ENCODE assay signal across 1 mouse cellular context in the genomic region with DNA sequence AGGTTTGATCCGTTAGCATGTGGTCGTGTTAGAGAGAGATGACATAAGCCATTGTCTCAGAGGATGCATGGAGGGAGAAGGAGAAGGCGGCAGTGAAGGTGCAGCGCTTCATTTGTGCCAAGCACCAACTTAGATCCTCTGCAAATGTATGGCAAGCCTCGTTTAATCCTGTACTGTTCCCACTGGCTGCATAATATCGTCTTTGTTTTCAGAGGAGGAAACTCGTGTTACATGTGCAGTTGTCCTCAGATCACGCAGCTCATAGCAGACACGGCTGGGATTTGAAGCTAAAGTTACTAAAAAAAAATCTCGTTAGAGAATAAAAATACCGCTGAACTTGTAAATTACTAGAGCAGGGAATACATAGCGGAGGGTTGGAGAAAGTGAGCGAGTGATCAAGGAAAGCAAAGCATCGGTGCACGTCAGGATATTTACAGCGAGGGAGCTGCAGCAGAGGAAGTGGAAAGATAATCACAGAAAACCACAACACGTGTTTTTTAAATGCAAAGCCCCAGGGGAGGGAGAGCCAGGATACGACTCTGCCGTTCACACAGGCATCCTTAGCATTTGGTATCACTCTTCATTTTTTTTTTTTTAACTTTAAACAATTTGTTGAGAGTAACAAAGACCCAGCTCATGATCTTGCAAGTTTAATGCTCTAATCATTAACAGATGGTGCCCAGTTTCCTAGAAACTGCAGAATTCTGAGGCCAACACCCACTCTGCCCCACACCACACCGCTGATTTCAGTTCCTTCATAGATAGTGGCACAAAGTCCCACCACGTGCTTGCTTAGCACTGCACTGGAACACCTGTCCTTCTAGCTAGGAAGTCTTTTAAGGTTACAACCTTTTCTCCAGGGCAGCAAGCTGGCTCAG.
TF ChIP-seq lines count a peak whose summit lies in the region.

No protein-coding gene starts in this region.

TF ChIP-seq in MEL, 35 proteins besides CTCF, POLR2A, EP300 and RAD21 (continued from another document):
- no peak for TF ChIP-seq USF2 (IDR thresholded peaks at IDR 0.05; ENCODE audit: borderline replicate concordance in 1 of 2, insufficient read depth in 1 of 2, low read depth in 1 of 2, low read length in 2 of 2)
- TF ChIP-seq JUND (IDR thresholded peaks at IDR 0.05; ENCODE audit: low read depth, low read length), result no peak
- peak; percentile 61; the same call in 1 of the 2 replicates for TF ChIP-seq TAL1 (IDR thresholded peaks at IDR 0.05; ENCODE audit: low read length)
- 0 out of 2 replicates have a peak, but pooled peaks have one; percentile 27 for TF ChIP-seq HCFC1 (IDR thresholded peaks at IDR 0.05; ENCODE audit: low read depth, low read length)
- TF ChIP-seq ZNF384 (IDR thresholded peaks at IDR 0.05; ENCODE audit: low read depth, low read length), result peak; percentile 61; the same call in 1 of the 2 replicates
- no peak for TF ChIP-seq GABPA (IDR thresholded peaks at IDR 0.05; ENCODE audit: low read depth, low read length)
- TF ChIP-seq MAFK (IDR thresholded peaks at IDR 0.05; ENCODE audit: borderline replicate concordance, low read depth, low read length), result no peak
